Mouse (Mus musculus) cerebellum, adult (tissue): ENCODE measurements around the gene Cryzl1.
"Not testable (repeated sequence)": the region's sequence is repeated elsewhere in the genome, so short reads cannot be mapped to it uniquely, and the experiment has no call there.

Experiments used
- ATAC-seq: cut with Nextera tagmentation; 2 replicates; pipeline ENCODE4 v1.9.2; 2017; ENCODE audit warnings: mild to moderate bottlenecking, moderate library complexity, mixed read lengths; ENCODE audit not compliant: insufficient number of reproducible peaks, low FRiP score, low TSS enrichment

The Cryzl1 gene

DNA sequence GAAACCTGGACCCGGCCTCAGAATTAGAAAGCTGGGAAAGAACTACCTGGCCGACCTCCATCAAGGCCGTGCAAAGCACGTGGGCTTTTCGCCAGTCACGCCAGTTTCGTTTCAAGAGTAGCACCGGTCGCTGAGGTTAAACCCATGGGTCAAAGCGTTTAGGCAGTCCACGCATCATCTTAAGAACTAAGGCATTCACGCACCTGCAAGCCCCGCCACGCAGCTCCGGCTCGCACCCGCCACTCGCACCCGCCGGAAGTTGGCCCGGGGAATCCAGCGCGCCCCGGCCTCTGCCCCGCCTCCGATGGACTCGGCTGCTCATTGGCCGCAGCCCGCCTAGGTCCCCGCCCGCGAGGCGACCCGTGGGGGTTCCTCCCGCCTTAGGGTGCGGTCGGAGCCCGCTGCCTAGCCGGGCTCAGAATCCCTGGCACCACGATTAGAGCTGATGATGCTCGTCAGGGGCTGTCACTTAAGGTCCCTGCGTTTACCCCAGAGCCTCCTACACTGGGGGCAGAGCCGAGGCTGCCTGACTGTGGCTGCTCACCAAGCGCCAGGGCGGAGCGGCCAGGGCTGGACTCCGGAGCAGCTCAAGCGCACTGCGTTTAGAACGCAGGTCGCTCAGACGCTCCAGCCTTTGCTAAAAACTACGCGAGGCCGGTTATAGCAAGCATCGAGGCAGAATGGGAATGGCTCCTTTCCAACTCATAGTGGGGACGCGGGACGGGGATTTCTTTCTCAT lies 81.9 kb downstream of the Cryzl1 start, which contains the start of gene Gart:
Gene Gart (minus strand): TSS at position 272 of the 739 bp plus-strand sequence.
- peak; percentile 91 for ATAC-seq

DNA sequence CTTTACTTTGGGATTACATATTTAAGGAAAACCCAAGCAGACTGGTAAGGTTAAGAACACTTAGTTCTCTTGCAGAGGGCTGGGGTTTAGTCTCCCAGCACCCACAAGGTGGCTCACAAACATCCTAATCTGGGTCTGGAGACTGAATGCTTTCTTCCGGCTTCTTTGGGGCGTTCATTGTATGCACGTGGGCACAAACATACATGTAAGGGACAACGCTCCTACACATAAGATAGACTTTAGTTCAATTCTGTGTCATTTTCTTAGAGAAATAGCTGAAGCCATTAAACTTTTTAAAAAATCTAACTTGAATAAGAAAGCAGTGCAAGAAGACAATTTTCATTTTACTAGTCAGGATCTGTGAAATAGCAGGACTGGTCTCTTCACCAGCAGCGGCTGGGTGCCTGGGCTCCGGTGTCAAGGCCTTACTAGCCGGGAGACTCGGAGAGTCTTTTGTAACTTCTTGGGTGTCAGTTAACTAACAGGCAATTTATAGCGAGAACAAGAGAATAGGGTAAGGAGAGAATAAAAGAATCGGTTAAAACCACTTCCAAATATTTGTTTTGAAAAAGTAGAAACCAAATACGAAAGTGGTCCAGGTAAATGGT lies 82.7 kb downstream of the Cryzl1 start:
- no peak for ATAC-seq

DNA sequence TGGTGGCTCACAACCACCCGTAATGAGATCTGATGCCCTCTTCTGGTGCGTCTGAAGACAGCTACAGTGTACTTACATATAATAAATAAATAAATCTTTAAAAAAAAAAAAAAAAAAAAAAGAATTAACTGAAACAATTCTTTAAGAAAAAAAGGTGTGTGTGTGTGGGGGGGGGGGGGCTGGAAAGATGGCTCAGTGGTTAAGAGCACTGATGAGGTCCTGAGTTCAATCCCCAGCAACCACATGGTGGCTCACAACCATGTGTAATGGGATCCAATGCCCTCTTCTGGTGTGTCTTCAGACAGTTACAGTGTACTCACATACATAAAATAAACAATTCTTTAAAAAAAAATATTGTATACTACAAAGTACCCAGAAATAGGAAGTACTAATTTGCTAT lies 83.4 kb downstream of the Cryzl1 start:
- not testable (repeated sequence) for ATAC-seq

DNA sequence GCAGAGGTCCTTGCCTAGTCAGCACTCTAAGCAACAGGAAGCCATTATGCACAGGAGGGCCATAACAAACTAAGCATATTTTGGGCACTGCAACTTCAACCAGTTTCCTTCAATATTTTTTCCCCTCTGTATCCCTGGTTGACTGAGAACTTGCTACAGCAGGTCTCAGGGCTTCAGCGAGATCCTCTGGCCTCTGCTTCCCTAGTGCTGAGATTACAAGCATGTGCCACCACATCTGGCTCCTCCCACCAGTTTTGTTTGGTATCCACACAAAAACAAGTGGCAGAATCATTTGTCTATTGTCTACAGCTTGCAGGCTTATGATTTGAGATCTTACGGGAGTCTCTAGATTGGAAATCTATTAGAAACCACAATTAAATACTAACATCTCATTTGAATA lies 83.9 kb downstream of the Cryzl1 start:
- no peak for ATAC-seq

DNA sequence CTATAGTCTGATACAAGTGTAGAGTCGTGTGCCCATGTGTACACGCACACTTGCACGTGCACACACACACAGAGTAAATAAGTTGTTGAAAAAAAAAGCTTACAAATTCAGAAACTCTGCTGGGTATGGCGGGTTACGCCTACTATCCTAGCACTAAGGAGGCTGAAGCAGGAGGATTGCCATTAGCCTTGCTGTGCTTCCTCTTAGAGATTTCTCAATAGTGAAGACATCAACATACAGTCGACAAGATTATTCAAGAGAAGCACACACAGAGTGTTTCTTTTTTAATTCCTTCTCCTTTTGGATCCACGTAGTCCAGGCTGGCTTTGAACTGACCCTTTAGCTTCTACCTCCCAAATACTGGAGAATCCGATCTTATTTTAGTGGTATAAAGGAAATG lies 88.6 kb downstream of the Cryzl1 start:
- ATAC-seq, result no peak

DNA sequence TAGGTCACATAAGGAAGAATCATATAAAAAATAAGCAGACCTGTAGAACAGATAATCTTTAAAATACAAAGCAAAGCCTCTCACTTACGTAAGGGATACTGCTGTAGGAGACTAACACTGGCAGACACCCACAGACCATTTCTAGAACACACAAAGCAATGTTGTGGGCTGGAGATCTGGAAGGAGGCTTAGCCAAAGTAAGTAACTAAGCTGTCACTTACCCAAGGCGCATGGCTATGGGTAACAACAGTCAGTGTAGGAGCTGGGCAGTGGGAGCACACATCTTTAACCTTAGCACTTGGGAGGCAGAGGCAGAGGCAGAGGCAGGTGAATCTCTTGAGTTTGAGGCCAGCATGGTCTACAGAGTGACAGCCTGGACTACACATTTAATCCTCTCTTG lies 89.1 kb downstream of the Cryzl1 start:
- ATAC-seq, result no peak
